Mouse (Mus musculus): ENCODE measurements at regions not wholly inside any gene's neighbourhood (a gene's known extent, or its start where the extent isn't known, plus 50 kb on each side); places are given as distances from the start of the nearest gene placed in this dataset.

- no peak for DNase-seq (ENCODE audit: low read depth, low spot score)
Measured at GRCm38 (mm10) chr4:153321085-153321484, 161.5 kb downstream of the Ajap1 start.

GRCm38 (mm10) chr4:153320602-153321001, 162.0 kb downstream of the Ajap1 start:
- no peak for DNase-seq (ENCODE audit: low read depth, low spot score)

- DNase-seq (ENCODE audit: low read depth, low spot score), result no peak
Measured at GRCm38 (mm10) chr4:153316964-153317724, 165.5 kb downstream of the Ajap1 start.

GRCm38 (mm10) chr4:153316519-153316918, 166.1 kb downstream of the Ajap1 start:
- no peak for DNase-seq (ENCODE audit: low read depth, low spot score)

- DNase-seq (ENCODE audit: low read depth, low spot score), result no peak
Measured at GRCm38 (mm10) chr4:153313961-153314360, 168.7 kb downstream of the Ajap1 start.

GRCm38 (mm10) chr4:153311574-153311973, 171.0 kb downstream of the Ajap1 start:
- no peak for DNase-seq (ENCODE audit: low read depth, low spot score)

- no peak for DNase-seq (ENCODE audit: low read depth, low spot score)
Measured at GRCm38 (mm10) chr4:153310641-153311040, 172.0 kb downstream of the Ajap1 start.

- peak; percentile 30 for DNase-seq (ENCODE audit: low read depth, low spot score)
Measured at GRCm38 (mm10) chr4:153303521-153303920, 179.1 kb downstream of the Ajap1 start.

GRCm38 (mm10) chr4:153302855-153303254, 179.8 kb downstream of the Ajap1 start:
- DNase-seq (ENCODE audit: low read depth, low spot score), result no peak

- no peak for DNase-seq (ENCODE audit: low read depth, low spot score)
Measured at GRCm38 (mm10) chr4:153298277-153298676, 184.3 kb downstream of the Ajap1 start.

- DNase-seq (ENCODE audit: low read depth, low spot score), result no peak
Measured at GRCm38 (mm10) chr4:153294828-153295227, 187.8 kb downstream of the Ajap1 start.

GRCm38 (mm10) chr4:153293137-153293536, 189.5 kb downstream of the Ajap1 start:
- DNase-seq (ENCODE audit: low read depth, low spot score), result no peak

- no peak for DNase-seq (ENCODE audit: low read depth, low spot score)
Measured at GRCm38 (mm10) chr4:153288362-153288761, 194.2 kb downstream of the Ajap1 start.

- DNase-seq (ENCODE audit: low read depth, low spot score), result no peak
Measured at GRCm38 (mm10) chr4:153284209-153284608, 198.4 kb downstream of the Ajap1 start.

GRCm38 (mm10) chr4:153276571-153276970, 206.0 kb downstream of the Ajap1 start:
- no peak for DNase-seq (ENCODE audit: low read depth, low spot score)

GRCm38 (mm10) chr4:153271376-153271775, 211.2 kb downstream of the Ajap1 start:
- DNase-seq (ENCODE audit: low read depth, low spot score), result no peak

- no peak for DNase-seq (ENCODE audit: low read depth, low spot score)
Measured at GRCm38 (mm10) chr4:153263216-153263805, 219.3 kb downstream of the Ajap1 start.

- DNase-seq (ENCODE audit: low read depth, low spot score), result no peak
Measured at GRCm38 (mm10) chr4:153260941-153261557, 221.6 kb downstream of the Ajap1 start.

- DNase-seq (ENCODE audit: low read depth, low spot score), result no peak
Measured at GRCm38 (mm10) chr4:153251943-153252342, 230.7 kb downstream of the Ajap1 start.

- no peak for DNase-seq (ENCODE audit: low read depth, low spot score)
Measured at GRCm38 (mm10) chr4:153251311-153251710, 231.3 kb downstream of the Ajap1 start.

GRCm38 (mm10) chr4:153236680-153237079, 245.9 kb downstream of the Ajap1 start:
- peak; percentile 28 for DNase-seq (ENCODE audit: low read depth, low spot score)

- no peak for DNase-seq (ENCODE audit: low read depth, low spot score)
Measured at GRCm38 (mm10) chr4:153233762-153234161, 248.8 kb downstream of the Ajap1 start.

- DNase-seq (ENCODE audit: low read depth, low spot score), result no peak
Measured at GRCm38 (mm10) chr4:153229221-153229620, 253.4 kb downstream of the Ajap1 start.

Measured in forelimb bud, embryonic 11.5 days (tissue).